ENCODE assay signal across 7 mouse cellular contexts in genomic region chr16:36875276-36875851, GRCm38 (mm10). TPM values are rescaled to one million over a fixed set of nuclear protein-coding genes. Genes with fewer than 3 reads are reported as not detected.
DNase-seq lines count a peak whose midpoint lies in the region; ATAC-seq and TF ChIP-seq lines count a peak whose summit lies in the region.

No protein-coding gene starts in this region.

- H3K27ac ChIP-seq in hindbrain, embryonic 15.5 days (replicated peaks) = peak overlapping the region; percentile 86
- peak overlapping the region; percentile 84 for H3K27ac ChIP-seq in lung, postnatal 0 days (ENCODE audit: low read length)
- peak overlapping the region; percentile 90 for H3K27ac ChIP-seq in stomach, postnatal 0 days (replicated peaks)

- no peaks in the 10 kb centered on the region for H3K27me3 ChIP-seq in erythroblast, embryonic 14.5 days (ENCODE audit: control insufficient read depth)
- no peaks in the 10 kb centered on the region for H3K27me3 ChIP-seq in hindbrain, embryonic 15.5 days
- H3K27me3 ChIP-seq in lung, postnatal 0 days (replicated peaks; ENCODE audit: insufficient read depth, low read length) = no peaks in the 10 kb centered on the region
- H3K27me3 ChIP-seq in stomach, postnatal 0 days (ENCODE audit: control insufficient read depth, insufficient read depth, low read length) = no peaks in the 10 kb centered on the region

- TF ChIP-seq EP300 in lung, postnatal 0 days (IDR thresholded peaks at IDR 0.05) = no peak
- no peak for TF ChIP-seq EP300 in stomach, postnatal 0 days (optimal IDR thresholded peaks at IDR 0.05)

- WGBS in hindbrain, embryonic 15.5 days = under 1% methylated on average over 46 of the region's 48 CpGs
- WGBS in lung, postnatal 0 days = under 1% methylated on average over 31 of the region's 48 CpGs
- under 1% methylated on average over 46 of the region's 48 CpGs for whole genome bisulfite sequencing in stomach, postnatal 0 days

- no peak for TF ChIP-seq CTCF in lung, postnatal 0 days (IDR thresholded peaks at IDR 0.05)
- no peak for TF ChIP-seq CTCF in stomach, postnatal 0 days (IDR thresholded peaks at IDR 0.05; ENCODE audit: low read depth)

- peak overlapping the region; percentile 78 for H3K4me2 ChIP-seq in hindbrain, embryonic 15.5 days
- H3K4me2 ChIP-seq in lung, postnatal 0 days (replicated peaks; ENCODE audit: low read depth, low read length) = peak overlapping the region; percentile 78
- peak overlapping the region; percentile 62 for H3K4me2 ChIP-seq in stomach, postnatal 0 days (replicated peaks; ENCODE audit: low read depth)

- peak overlapping the region; percentile 84 for H3K9ac ChIP-seq in hindbrain, embryonic 15.5 days
- peak overlapping the region; percentile 91 for H3K9ac ChIP-seq in lung, postnatal 0 days (replicated peaks; ENCODE audit: low read depth)
- H3K9ac ChIP-seq in stomach, postnatal 0 days (ENCODE audit: low read length) = peak overlapping the region; percentile 90

- no peak for ATAC-seq in monocyte, adult 5-6 weeks (replicated peaks; ENCODE audit: insufficient number of reproducible peaks, low FRiP score, low TSS enrichment, poor library complexity, severe bottlenecking)
- ATAC-seq in hindbrain, embryonic 15.5 days (ENCODE audit: low FRiP score, low read depth) = no peak; the same call in 1 of the 2 replicates
- peak; percentile 45 for ATAC-seq in lung, postnatal 0 days
- ATAC-seq in stomach, postnatal 0 days (ENCODE audit: low FRiP score, low TSS enrichment) = peak; percentile 43

- H3K9me3 ChIP-seq in erythroblast, embryonic 14.5 days (ENCODE audit: control insufficient read depth, low read length) = no peaks in the 10 kb centered on the region
- no peaks in the 10 kb centered on the region for H3K9me3 ChIP-seq in hindbrain, embryonic 15.5 days
- H3K9me3 ChIP-seq in lung, postnatal 0 days (ENCODE audit: low read length) = no peaks in the 10 kb centered on the region
- no peaks in the 10 kb centered on the region for H3K9me3 ChIP-seq in stomach, postnatal 0 days (ENCODE audit: control insufficient read depth, low read length)

- peaks cover 16% of the 10 kb centered on the region for H3K36me3 ChIP-seq in erythroblast, embryonic 14.5 days (ENCODE audit: control insufficient read depth)
- peaks cover 12% of the 10 kb centered on the region for H3K36me3 ChIP-seq in hindbrain, embryonic 15.5 days
- H3K36me3 ChIP-seq in lung, postnatal 0 days (ENCODE audit: insufficient read depth, low read length) = peaks cover 6% of the 10 kb centered on the region; the same call in 1 of the 2 replicates
- 0 out of 2 replicates have a peak, but pooled peaks cover 2% of the 10 kb centered on the region for H3K36me3 ChIP-seq in stomach, postnatal 0 days (ENCODE audit: control insufficient read depth, insufficient read depth, low read length)

- peaks cover 37% of the 10 kb centered on the region for H3K4me1 ChIP-seq in erythroblast, embryonic 14.5 days (ENCODE audit: control insufficient read depth)
- peaks cover 26% of the 10 kb centered on the region for H3K4me1 ChIP-seq in hindbrain, embryonic 15.5 days (replicated peaks)
- H3K4me1 ChIP-seq in lung, postnatal 0 days (ENCODE audit: insufficient read depth, low read depth, low read length) = peaks cover 5% of the 10 kb centered on the region; the same call in 1 of the 2 replicates
- H3K4me1 ChIP-seq in stomach, postnatal 0 days (replicated peaks; ENCODE audit: control insufficient read depth, insufficient read depth) = no peaks in the 10 kb centered on the region

- H3K4me3 ChIP-seq in erythroblast, embryonic 14.5 days (replicated peaks) = peak overlapping the region; percentile 94
- H3K4me3 ChIP-seq in hindbrain, embryonic 15.5 days = peak overlapping the region; percentile 82
- peak overlapping the region; percentile 75 for H3K4me3 ChIP-seq in lung, postnatal 0 days (ENCODE audit: low read depth, low read length)
- H3K4me3 ChIP-seq in stomach, postnatal 0 days (ENCODE audit: low read depth, low read length) = peak overlapping the region; percentile 78

- DNase-seq in monocyte, adult 2 months (ENCODE audit: low read depth in 1 of 2, low spot score in 2 of 2) = peak; percentile 4 to 43
- peak; percentile 56 for DNase-seq in adrenal gland, postnatal 25 days
- peak; percentile 66 for DNase-seq in lung, postnatal 0 days (ENCODE audit: low spot score)
- DNase-seq in stomach, postnatal 0 days (ENCODE audit: low spot score) = no peak

RNA-seq across cellular contexts. Expression of gene Golgb1, which starts 0.4 kb away (rescaled TPM):
- 24.1 to 52.5 TPM (median 27.2 TPM) in 3 replicates for total RNA-seq in monocyte, adult 5-6 weeks (2017)
- total RNA-seq in adrenal gland, postnatal 25 days (2021) = 60.8 and 97.3 TPM in 2 replicates
- polyA plus RNA-seq in erythroblast, embryonic 14.5 days (2012) = 1.5 and 2.3 TPM in 2 replicates
- 83.2 and 83.7 TPM in 2 replicates for polyA plus RNA-seq in hindbrain, embryonic 15.5 days (2015; fragmentation: Nextera tagmentation; extraction: Ambion mirVana)
- 114 and 120 TPM in 2 replicates for polyA plus RNA-seq in lung, postnatal 0 days (2015; fragmentation: Nextera tagmentation; extraction: Ambion mirVana)
- 88.5 and 100 TPM in 2 replicates for polyA plus RNA-seq in stomach, postnatal 0 days (2015; fragmentation: Nextera tagmentation; extraction: Ambion mirVana)

RNA-seq across cellular contexts. Expression of gene Eaf2, which starts 0.6 kb away (rescaled TPM):
- total RNA-seq in monocyte, adult 5-6 weeks (2017) = 11.5 to 14.9 TPM (median 13.4 TPM) in 3 replicates
- 1.4 and 1.6 TPM in 2 replicates for total RNA-seq in adrenal gland, postnatal 25 days (2021)
- 0.04 TPM in 1 of 2 replicates, not detected in the other for polyA plus RNA-seq in erythroblast, embryonic 14.5 days (2012)
- polyA plus RNA-seq in hindbrain, embryonic 15.5 days (2015; fragmentation: Nextera tagmentation; extraction: Ambion mirVana) = 0.52 and 0.54 TPM in 2 replicates
- 0.95 and 1.4 TPM in 2 replicates for polyA plus RNA-seq in lung, postnatal 0 days (2015; fragmentation: Nextera tagmentation; extraction: Ambion mirVana)
- 3.1 and 4.7 TPM in 2 replicates for polyA plus RNA-seq in stomach, postnatal 0 days (2015; fragmentation: Nextera tagmentation; extraction: Ambion mirVana)

RNA-seq across cellular contexts. Expression of gene Iqcb1, which starts 47.2 kb away (rescaled TPM):
- total RNA-seq in monocyte, adult 5-6 weeks (2017) = 17.8 to 35.6 TPM (median 25.5 TPM) in 3 replicates
- total RNA-seq in adrenal gland, postnatal 25 days (2021) = 18.6 and 19.5 TPM in 2 replicates
- 0.08 and 0.23 TPM in 2 replicates for polyA plus RNA-seq in erythroblast, embryonic 14.5 days (2012)
- 53.2 and 56.8 TPM in 2 replicates for polyA plus RNA-seq in hindbrain, embryonic 15.5 days (2015; fragmentation: Nextera tagmentation; extraction: Ambion mirVana)
- 11.8 and 13.1 TPM in 2 replicates for polyA plus RNA-seq in lung, postnatal 0 days (2015; fragmentation: Nextera tagmentation; extraction: Ambion mirVana)
- polyA plus RNA-seq in stomach, postnatal 0 days (2015; fragmentation: Nextera tagmentation; extraction: Ambion mirVana) = 10.0 and 11.5 TPM in 2 replicates

RNA-seq across cellular contexts. Expression of gene Hcls1, which starts 59.4 kb away (rescaled TPM):
- total RNA-seq in monocyte, adult 5-6 weeks (2017) = 630 to 720 TPM (median 692 TPM) in 3 replicates
- total RNA-seq in adrenal gland, postnatal 25 days (2021) = 6.5 and 10.5 TPM in 2 replicates
- polyA plus RNA-seq in erythroblast, embryonic 14.5 days (2012) = 0.62 and 0.92 TPM in 2 replicates
- 2.1 and 2.8 TPM in 2 replicates for polyA plus RNA-seq in hindbrain, embryonic 15.5 days (2015; fragmentation: Nextera tagmentation; extraction: Ambion mirVana)
- polyA plus RNA-seq in lung, postnatal 0 days (2015; fragmentation: Nextera tagmentation; extraction: Ambion mirVana) = 11.4 and 12.6 TPM in 2 replicates
- 3.0 and 3.7 TPM in 2 replicates for polyA plus RNA-seq in stomach, postnatal 0 days (2015; fragmentation: Nextera tagmentation; extraction: Ambion mirVana)

Comparison
In these comparisons a context has a peak if more than half of its experiments do, and no peak if none do; other contexts are left out.
1. ATAC-seq: peak in lung, postnatal 0 days (single experiment) and stomach, postnatal 0 days (single experiment); none in monocyte, adult 5-6 weeks (single experiment) and hindbrain, embryonic 15.5 days (single experiment).
2. RNA of gene Golgb1, which starts 0.4 kb away (polyA plus RNA-seq): 114 to 120 TPM in lung, postnatal 0 days, 88.5 to 100 TPM in stomach, postnatal 0 days and 83.2 to 83.7 TPM in hindbrain, embryonic 15.5 days; 1.5 to 2.3 TPM in erythroblast, embryonic 14.5 days; every median in the first group is over 10 times any median in the second.
3. Peak in every context shown above with its lines, with median percentiles within 50 percentile points of each other: H3K4me3 ChIP-seq, H3K27ac ChIP-seq, H3K4me2 ChIP-seq and H3K9ac ChIP-seq.